Mouse (Mus musculus): ENCODE data around the gene Prss47.

Prss47 gene

GRCm38 (mm10) chr13:65052660-65053059 lies at the start of gene Prss47:
Gene Prss47, minus strand, starts transcription at chr13:65052760.
- DNase-seq = no peak

- DNase-seq = no peak
Observed at GRCm38 (mm10) chr13:65101232-65101631, 48.7 kb upstream of the Prss47 start.

- no peak for DNase-seq
Observed at GRCm38 (mm10) chr13:65100678-65101077, 48.1 kb upstream of the Prss47 start.

- no peak for DNase-seq
Observed at GRCm38 (mm10) chr13:65097018-65097417, 44.5 kb upstream of the Prss47 start.

GRCm38 (mm10) chr13:65095923-65096322 lies 43.4 kb upstream of the Prss47 start:
- no peak for DNase-seq

GRCm38 (mm10) chr13:65069969-65070368 lies 17.4 kb upstream of the Prss47 start:
- DNase-seq = no peak

GRCm38 (mm10) chr13:65035057-65035456 lies 17.5 kb downstream of the Prss47 start:
- no peak for DNase-seq

GRCm38 (mm10) chr13:65032758-65033157 lies 19.8 kb downstream of the Prss47 start, which contains the start of gene Spata31d1c:
Gene Spata31d1c, plus strand, starts transcription at chr13:65033058.
- no peak for DNase-seq

GRCm38 (mm10) chr13:65011052-65011738 lies 41.4 kb downstream of the Prss47 start:
- no peak for DNase-seq

GRCm38 (mm10) chr13:65007971-65008370 lies 44.6 kb downstream of the Prss47 start:
- no peak for DNase-seq

GRCm38 (mm10) chr13:65006760-65007159 lies 45.8 kb downstream of the Prss47 start:
- DNase-seq = no peak

GRCm38 (mm10) chr13:65005414-65005813 lies 47.1 kb downstream of the Prss47 start:
- no peak for DNase-seq
